ENCODE assay signal across 29 mouse cellular contexts in the genomic region with DNA sequence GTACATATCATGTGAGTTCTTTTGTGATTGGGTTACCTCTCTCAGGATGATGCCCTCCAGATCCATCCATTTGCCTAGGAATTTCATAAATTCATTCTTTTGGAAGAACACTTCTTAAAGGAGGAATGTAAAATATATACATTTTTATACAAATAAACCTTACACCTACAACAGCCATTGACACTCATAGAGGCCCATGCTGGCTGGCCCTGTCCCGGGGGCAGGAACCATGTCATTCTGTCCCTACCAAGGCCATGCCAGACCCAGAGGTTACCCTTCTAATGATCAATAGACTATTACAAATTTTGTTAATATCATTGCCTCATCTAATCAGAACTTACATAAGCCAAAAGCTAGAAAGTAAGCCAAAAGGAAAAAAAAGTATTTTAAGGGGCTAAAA. TPM values are rescaled to one million over a fixed set of nuclear protein-coding genes. Genes with fewer than 3 reads are reported as not detected.
"Had no signal": no experiment of that assay in that cellular context is flagged by ENCODE, and none has a peak within 500 bp of the region (broad histone marks: within the 10 kb centered on the region; RNA-seq: fewer than 3 reads in every experiment).

No protein-coding gene starts in this region.

- H3K36me3 ChIP-seq: embryonic facial prominence, embryonic 10.5 days; embryonic facial prominence, embryonic 12.5 days; embryonic facial prominence, embryonic 13.5 days; embryonic facial prominence, embryonic 15.5 days; forebrain, embryonic 10.5 days; forebrain, embryonic 12.5 days; forebrain, embryonic 15.5 days had no signal

- H3K27ac ChIP-seq: embryonic facial prominence, embryonic 10.5 days; embryonic facial prominence, embryonic 12.5 days; embryonic facial prominence, embryonic 13.5 days; embryonic facial prominence, embryonic 15.5 days; forebrain, embryonic 10.5 days; forebrain, embryonic 12.5 days; forebrain, embryonic 13.5 days; forebrain, embryonic 15.5 days; gastrocnemius, adult 2 months; heart, adult 2 months had no signal

- H3K9me3 ChIP-seq: embryonic facial prominence, embryonic 10.5 days; embryonic facial prominence, embryonic 12.5 days; embryonic facial prominence, embryonic 13.5 days; embryonic facial prominence, embryonic 15.5 days; forebrain, embryonic 12.5 days; forebrain, embryonic 13.5 days; forebrain, embryonic 15.5 days had no signal

- H3K4me2 ChIP-seq: embryonic facial prominence, embryonic 12.5 days; embryonic facial prominence, embryonic 13.5 days; embryonic facial prominence, embryonic 15.5 days; forebrain, embryonic 12.5 days; forebrain, embryonic 13.5 days; forebrain, embryonic 15.5 days had no signal

- DNase-seq: cerebellum, adult 2 months; cerebellum, adult 8-10 months; cerebellum, adult 9-10 months; cerebellum, adult 9-11 months; cerebellum, postnatal 10 days; cerebellum, postnatal 14 days; cerebellum, postnatal 25 days; cerebellum, postnatal 36 days; embryo, embryonic 11 days; forebrain, postnatal 0 days; gastrocnemius, adult 2 months; gastrocnemius, postnatal 10 days; gastrocnemius, postnatal 14 days; gastrocnemius, postnatal 25 days; gastrocnemius, postnatal 36 days; heart, adult 18-20 months; heart, adult 2 months had no signal

- H3K27me3 ChIP-seq: embryonic facial prominence, embryonic 12.5 days; embryonic facial prominence, embryonic 13.5 days; embryonic facial prominence, embryonic 15.5 days; forebrain, embryonic 13.5 days; forebrain, embryonic 15.5 days had no signal

- H3K4me3 ChIP-seq: embryonic facial prominence, embryonic 10.5 days; embryonic facial prominence, embryonic 12.5 days; embryonic facial prominence, embryonic 13.5 days; embryonic facial prominence, embryonic 15.5 days; erythroblast, embryonic 14.5 days; forebrain, embryonic 10.5 days; forebrain, embryonic 12.5 days; forebrain, embryonic 13.5 days; forebrain, embryonic 15.5 days; gastrocnemius, adult 2 months; heart, adult 2 months had no signal

- ATAC-seq: forebrain, embryonic 13.5 days; forebrain, embryonic 14.5 days; forebrain, embryonic 15.5 days; forebrain, embryonic 16.5 days; forebrain, postnatal 0 days had no signal

- H3K9ac ChIP-seq: embryonic facial prominence, embryonic 12.5 days; embryonic facial prominence, embryonic 13.5 days; embryonic facial prominence, embryonic 15.5 days; forebrain, embryonic 12.5 days; forebrain, embryonic 13.5 days; forebrain, embryonic 15.5 days; forebrain, postnatal 0 days had no signal

RNA-seq across cellular contexts. Expression of a gene that starts 49.9 kb away (rescaled TPM):
- total RNA-seq: common myeloid progenitor, adult 5-6 weeks had no signal
- polyA plus RNA-seq: erythroblast, embryonic 14.5 days had no signal
